Mouse (Mus musculus) kidney, adult 11 months (tissue): Measurements from ENCODE around the gene Sgpp2.

Source experiments
- DNase-seq: peaks from one replicate; pipeline ENCODE4 v3.0.0; 2022

Sgpp2 gene

DNA sequence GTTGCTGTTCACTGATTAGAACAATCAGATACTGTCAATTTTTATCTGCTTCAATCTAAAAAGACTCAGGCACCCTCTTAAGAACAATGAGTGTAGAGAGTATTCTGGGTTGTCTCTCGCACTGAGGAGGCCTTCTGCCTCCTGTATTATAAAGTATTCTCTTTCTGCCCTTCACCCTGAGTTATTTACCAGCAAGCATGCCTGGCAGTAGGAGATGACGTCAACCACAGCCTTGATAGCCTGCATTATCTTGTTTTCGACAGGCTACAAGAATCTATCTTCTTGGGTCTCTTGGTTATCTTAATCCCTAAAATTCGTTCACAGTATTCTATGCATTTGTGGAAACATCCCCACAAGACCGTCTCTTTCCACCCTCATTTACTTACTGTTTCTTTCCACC lies 29.8 kb downstream of the Sgpp2 start:
- DNase-seq = no peak

DNA sequence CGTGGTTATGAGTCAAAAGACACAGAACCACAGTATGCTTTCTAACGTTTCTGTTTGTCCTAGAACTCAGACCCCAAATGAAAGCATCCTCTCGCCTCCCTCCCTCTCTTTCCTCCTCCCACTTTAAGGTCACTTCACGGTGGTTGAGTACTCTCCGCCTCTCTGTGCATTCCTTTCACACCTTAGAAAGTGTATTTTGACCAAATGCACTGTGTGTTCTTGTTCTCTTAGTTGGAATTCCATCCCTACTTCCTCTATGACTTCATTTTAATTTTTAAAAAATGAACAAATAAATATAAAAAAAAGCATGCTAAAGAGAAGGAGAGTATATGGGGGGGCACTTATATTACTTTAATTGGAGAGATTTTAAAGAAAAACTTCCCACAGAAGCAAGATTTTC lies 30.4 kb downstream of the Sgpp2 start:
- no peak for DNase-seq

DNA sequence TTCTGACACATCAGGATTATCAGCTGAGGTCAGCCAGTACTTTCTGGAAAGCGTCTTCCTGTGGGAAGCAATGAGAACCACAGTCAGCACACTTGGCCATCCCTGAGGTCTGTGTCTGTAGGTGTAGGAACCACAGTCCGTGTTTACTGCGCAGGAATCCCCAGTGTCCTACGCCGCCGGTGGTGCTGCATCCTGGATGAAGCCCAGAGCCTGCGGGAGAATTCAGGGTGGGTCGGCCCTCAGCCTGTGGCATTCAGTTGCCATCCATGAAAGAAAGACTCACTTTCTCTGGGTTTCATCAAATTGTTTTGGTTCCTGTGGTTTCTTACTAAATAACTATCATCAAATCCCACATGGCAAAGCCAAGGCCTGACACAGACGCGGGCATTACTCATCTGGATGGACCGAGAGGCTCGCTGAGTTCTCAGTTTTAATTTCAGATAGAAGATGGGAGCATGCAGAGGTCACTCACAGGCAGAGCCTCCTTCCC lies 37.2 kb downstream of the Sgpp2 start:
- no peak for DNase-seq

DNA sequence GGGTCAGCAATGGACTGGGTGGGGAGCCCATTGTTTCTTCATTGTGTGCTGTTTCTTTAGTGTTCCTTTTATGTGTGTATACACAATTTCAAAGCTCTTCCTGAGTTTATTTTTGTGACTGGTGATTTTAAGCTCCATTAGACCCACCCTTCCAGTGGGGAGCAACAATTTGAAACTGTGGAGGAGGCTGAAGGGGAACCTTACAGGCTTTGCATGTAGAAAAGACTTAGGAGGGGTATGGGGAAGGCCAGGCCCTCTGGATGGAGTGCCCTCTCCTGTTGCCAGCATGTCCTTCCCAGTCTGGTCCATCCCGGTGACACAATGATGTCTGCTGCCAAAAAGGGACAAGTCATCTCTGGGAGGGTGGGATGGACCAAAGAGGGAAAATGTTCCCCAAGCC lies 39.1 kb downstream of the Sgpp2 start:
- no peak for DNase-seq

DNA sequence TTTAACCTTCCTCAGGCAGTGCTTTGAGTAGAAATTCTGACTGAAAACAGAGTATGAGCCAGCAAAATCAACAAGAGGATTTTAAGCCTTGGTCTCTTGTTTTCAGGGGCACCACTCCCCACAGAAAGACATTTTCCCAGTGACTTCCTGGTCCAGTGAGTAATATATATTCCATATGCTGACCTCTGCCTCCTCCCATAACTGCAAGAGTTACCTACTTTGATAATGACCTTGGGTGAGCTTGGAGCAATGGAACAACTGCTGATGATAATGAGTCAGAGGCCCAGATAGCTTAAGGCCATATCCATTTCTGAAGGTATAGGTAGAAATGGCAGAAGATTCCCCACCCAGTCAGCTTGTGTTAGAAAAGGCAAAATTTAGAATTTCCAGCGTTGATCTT lies 43.1 kb downstream of the Sgpp2 start:
- DNase-seq = no peak

DNA sequence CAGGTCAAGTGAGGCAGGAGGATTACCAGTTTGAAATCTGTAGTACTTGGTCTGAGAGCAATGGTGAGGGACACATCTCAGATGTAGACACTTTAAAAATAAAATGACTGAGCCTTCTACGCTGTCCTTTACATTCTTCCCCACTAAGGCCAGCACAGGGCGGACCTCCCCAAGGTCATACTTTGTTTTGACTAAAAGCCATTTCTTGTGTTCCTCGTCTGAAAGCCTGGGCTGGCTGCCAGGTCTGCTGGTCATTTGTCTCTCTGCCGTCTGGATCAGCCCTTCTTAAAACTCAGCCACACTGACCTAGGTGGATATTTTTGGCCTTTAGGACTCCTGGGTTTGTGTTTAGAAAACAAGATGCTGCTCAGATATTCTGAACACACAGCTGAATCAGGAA lies 45.0 kb downstream of the Sgpp2 start:
- peak; percentile 76 for DNase-seq

DNA sequence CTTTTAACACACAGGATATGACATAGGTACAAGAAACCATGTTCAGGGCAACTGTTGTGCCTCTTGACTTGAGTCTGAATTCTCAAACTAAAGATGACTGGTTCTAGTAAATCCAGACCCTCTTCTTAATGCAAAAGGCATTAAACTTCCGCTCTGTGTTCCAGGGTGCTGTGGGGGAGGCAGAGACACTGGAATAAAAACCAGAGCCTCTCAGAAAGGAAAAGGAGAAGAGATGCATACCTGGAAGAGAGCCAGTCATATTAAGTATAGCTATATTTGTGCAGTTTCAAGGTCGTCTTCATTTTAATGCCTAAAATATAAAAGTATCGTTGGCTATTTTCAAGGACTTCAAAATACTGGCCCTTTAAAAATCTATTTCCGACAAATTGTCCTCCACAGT lies 47.3 kb downstream of the Sgpp2 start:
- no peak for DNase-seq

DNA sequence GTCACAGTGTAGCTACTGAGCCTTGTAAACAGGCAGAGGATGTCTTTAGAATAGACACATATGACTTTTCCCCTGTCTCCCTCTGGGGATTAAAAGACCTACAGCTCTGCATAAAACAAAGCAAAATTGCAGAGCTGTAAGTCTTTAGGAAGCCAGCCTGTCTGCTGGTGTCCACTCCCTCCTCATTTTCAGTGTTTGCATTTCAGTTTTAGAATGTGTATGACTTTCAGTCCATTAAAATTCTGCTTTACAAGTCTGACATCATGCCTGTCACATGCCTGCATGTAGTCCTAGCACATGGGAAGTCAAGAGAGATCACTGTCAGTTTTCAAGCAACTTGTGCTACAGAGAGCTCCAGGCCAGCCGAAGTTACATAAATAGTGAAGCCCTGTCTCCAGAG lies 47.7 kb downstream of the Sgpp2 start:
- no peak for DNase-seq

DNA sequence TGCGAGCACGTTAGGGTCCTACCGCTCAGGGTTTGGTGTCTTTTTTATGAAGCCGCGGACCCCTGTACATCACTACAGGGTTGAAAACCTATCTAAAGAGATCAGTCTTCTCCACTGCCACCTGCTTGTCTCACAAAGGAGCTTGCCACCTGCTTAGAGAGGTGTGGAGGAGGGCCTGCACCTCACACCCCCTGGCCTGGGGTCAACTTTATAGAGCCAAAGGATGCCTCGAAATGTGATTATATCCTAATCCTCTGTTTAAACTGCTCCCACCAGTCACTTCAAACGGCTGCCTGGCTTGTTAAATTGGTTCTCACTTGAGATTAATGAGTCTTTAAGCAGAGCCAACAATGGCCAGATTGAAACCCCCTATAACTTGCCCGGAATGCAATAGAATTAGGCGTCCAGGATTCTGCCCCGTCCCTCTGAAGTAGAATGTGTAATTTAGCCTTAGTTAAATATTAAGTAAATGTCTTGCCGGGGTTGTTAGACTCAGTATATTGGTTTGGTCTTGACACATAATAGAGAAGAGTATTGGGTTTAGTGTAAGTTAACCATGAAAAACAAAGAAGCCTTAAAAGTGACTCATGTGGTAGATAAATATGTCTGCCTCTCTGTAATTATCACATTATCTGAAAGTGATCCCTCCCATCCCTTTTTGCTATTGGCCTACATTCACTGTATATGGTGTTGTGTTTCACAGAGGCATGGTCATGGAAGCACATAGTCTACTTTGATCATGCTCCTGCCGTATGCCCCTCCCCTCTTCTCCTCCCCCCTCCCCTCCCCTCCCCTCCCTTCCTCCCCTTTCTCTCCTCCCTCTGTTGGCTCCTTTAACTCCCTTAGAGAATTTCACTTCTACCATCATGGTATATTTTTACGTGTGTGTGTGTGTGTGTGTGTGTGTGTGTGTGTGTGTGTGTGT lies 54.1 kb downstream of the Sgpp2 start:
- no peak for DNase-seq

DNA sequence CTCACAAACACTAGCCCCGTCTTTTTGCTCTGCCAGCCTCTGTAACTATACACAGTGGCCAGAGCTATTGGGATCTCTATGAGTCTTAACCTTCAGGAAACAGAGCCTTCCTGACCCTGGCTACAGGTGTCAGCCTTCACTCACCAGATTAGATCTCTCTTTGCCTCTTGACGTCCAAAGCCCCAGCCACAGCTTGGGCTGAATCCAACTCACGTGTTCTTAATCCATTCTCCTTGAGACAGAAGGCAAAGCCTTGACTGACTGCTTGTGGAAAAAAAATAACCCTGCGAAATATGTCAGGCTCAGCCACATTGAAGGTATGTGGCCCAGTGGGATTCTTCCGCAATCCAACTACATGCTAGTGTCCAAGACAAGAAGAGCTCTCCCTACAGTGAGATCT lies 57.7 kb downstream of the Sgpp2 start:
- DNase-seq = peak; percentile 52

DNA sequence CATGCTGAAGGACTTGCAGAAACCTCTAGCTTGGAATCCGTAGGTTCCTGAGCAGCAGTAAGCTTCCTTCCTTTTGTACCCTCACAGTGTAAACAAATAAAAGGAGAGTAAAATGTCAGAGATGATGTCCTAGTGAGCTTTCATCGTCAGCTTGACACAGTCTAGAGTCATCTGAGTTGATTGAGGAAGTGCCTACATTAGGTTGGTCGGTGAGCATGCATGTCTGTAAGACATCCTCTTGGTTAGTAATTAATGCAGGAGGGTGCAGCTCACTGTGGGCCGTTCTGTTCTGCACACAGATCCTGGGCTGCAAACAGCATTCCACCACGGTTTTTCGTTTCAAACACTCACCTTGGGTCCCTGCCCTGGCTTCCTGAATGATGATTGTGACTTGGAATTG lies 60.0 kb downstream of the Sgpp2 start:
- DNase-seq = no peak

DNA sequence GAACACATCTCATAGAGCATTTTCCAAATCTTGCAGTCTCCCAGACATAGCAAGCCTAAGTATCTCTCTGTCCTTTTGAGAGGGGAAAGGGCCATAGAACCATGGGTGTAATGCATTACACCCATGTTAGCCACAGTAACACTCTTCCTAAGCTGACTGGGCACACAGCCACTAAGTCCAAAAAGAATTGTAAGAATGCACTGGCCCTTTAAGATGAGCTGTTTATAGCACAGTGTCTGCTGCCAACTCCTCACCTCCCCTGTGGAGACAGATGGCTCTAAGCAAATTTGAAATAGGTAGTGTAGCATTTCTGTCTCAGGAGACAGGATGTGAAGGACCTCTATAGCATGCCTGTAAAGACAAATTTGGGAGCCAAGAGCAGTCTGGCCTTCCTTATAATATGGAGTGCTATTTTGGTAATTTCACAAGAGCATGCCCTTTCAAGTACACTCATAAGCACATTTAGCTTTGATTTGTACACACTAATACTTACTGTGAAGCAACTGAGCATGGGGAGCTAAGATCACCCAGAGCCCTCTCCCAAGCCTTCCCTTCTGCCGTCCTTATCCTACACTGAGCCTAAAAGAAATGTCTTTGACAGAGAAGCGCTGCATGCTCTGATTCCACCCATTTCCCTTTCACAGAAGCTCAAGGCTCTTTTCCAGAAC lies 61.6 kb downstream of the Sgpp2 start:
- no peak for DNase-seq

DNA sequence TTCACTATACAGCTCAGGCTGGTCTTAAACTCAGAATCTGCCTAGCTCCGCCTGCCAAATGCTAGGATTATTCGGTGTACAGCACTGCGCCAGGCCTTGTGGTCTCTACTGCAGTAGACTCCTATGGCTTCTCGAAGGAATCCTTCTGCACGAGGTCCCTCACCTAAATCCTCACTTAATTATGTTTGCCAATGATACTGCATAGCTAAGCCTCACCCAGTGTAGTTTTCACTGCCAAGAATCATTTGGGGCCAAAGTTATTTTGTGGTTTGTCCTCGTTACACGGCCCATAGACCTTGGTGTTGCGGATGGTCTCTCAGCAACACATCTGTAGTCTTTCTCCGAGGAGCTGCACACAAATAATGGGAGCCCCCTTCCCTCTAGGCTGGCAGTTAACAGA lies 62.2 kb downstream of the Sgpp2 start:
- DNase-seq = no peak

DNA sequence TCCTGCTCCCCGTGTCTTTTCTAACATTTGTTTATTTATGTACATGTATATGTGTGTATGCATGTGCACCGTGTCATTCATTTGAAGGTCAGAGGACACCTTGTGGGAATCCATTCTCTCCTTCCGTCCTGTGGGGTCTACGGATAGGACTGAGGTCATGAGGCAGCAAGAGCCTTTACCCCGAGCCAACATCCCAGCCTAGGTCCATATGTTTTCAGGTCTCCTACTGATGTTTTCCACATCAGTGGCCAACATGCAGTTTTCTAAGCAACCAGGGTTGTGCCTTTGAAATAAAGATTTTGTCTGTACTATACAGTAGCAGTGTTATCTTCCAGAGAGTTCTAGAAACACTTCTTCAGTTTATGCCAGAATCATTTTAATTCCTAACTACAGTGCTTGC lies 63.7 kb downstream of the Sgpp2 start:
- no peak for DNase-seq

DNA sequence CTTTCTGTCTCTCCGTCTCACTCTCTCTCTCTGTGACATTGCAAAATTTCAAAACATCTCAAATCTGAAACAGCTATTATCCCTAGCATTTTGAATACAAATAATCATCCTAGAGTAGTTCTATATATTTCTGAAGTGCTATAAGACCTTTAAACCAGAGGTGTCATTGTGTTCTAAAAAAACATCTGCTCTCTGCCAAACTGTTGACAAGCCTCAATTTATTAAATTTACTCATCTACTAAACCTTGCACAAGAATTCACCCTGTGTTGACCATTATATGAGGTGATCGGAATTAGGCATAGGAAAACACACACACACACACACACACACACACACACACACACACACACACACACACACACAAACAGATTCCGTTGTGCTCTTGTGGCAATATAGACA lies 64.9 kb downstream of the Sgpp2 start:
- no peak for DNase-seq

DNA sequence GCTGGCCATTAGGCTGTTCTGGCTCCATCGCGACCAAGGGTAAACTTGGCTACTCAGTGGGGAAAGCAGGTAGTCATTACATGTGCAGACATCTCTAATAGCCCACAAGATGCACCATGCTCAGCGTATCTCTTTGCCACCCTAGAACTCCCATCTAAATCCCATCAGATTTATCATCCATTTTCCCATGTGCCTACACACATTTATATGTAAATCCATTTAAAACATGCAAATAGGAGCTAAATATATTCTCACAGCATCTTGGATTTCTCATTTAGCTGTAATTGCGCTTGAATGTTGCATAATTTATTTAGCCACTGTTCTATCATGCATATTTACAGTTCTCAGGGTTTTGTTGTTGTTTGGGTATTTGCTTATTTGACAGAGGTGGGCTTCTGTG lies 70.8 kb downstream of the Sgpp2 start:
- DNase-seq = no peak

DNA sequence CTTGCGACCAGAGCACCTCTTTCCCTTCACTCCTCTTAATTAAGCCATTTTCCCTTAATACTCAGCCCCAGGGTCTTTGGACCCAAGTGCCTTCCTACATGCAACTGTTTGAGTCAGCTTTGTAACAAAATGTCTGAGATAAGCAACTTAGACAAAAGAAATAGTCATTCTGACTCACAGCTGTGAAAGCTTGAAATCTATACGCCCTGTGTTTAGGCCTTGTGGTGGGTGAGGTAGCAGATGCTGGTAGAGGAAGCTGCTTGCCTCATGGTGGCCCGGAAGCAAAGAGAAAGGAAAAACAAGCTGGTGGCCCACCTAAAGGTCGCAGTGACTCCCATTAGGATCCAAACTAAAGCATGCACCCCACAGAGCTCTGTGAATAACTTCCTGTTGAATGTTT lies 77.7 kb downstream of the Sgpp2 start:
- DNase-seq = no peak

DNA sequence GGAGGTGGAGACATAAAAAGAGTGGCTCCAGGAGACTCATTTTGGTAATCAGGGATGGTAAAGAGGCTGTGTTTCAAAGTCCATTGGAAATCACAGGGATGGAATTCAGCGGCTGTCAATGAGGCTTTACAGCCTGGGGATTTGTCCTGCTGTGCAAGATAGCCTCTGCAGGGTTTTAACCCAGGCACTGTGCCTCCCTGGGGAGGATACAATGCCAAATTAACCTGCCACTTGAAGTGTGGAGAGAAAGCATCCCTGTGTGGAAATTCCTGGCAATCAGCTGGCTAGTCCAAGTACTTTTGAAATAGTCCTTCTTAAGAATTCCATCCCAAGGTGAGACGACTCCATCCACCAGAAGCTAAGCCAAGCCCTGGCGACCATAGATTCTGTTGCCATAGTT lies 78.7 kb downstream of the Sgpp2 start:
- no peak for DNase-seq

DNA sequence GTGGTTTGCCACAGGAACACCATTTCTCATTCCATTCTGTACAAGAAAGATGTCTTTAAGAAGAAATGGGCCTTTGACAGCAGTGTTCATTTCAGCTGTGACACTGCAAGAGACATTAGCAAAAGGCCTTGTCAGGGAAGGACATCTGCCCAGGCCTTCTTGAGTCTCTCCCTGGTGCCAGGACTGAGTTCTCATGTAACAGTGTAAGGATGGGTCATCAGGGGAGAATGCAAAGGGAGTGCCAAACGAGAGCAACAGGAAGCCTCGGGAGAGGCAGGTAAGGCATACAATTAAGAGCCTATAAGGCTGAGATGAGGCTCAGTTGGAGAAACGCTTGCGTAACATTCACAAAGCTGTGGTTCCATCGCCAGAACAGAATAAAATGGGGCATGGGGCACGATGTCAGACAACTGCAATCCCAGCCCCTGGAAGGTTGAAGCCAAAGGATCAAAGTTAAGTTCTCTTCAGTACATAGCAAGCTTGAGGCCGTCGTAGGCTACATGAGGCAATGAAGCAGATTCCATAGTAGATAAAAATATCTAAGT lies 85.1 kb downstream of the Sgpp2 start:
- DNase-seq = no peak

DNA sequence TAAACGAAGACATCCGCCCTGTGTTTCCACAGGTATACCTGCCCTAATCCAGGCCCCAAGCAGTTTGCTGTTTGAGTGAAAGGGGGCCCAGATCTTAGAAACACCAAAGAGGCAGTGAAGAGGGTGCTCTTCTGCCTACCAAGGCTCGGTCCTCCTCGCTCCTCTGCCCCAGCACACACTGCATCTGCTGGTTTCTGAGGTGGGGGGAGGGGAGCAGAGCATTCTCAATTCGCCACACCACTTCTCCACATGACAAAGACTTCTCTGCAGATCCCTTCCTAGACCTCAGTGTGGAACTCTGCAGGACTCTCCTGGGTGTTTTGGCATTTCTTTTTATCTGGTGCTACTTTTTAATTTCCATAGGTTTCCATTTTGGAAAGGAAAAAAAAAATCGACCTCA lies 85.6 kb downstream of the Sgpp2 start:
- DNase-seq = no peak

DNA sequence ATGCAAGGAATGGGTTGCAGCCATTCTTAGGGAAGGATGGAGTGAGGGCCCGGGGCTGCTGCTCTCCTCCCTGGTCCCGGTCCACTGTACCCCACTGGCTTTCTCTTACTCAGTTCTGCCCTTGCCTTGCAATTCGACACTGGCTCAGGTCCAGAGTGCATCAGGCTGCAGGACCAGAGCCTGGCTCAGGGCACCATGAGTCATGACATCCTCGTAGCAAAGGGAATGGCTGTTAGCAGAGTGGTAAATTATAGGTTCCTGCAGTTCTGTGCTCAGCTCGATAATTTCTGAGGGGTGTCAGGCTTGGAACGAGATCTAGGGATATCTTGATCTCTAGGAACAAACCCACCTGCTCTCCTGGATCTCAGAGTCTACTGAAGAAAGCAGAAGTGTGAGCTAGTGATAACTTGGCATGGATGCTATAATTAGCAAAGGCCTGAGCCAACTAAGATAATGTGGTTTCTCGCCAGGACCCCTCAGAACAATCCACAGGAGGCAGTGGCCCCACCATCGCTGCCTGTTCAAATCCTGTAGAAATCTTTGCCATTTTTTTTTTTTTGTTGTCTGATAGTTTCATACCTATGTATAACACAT lies 86.3 kb downstream of the Sgpp2 start:
- DNase-seq = no peak

DNA sequence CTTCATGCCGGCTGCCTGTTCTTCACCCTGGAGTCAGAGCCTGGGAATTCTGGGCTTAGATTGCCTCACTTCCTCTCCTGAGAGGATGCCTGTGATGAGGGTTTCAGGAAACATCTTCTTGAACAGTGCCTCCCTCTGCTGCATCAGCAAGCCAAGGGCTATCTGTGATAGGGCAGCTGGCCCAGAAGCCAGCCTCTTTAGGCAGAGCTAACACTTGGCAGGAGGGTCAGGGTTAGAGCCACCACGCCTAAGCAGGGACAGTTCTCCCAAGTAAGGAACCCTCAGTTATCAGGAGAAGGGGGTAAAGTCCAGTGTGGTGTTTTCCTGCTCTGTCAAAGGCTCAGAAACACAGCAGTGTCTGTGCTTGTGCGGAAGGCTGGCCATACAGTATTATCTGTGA lies 89.6 kb downstream of the Sgpp2 start:
- no peak for DNase-seq

DNA sequence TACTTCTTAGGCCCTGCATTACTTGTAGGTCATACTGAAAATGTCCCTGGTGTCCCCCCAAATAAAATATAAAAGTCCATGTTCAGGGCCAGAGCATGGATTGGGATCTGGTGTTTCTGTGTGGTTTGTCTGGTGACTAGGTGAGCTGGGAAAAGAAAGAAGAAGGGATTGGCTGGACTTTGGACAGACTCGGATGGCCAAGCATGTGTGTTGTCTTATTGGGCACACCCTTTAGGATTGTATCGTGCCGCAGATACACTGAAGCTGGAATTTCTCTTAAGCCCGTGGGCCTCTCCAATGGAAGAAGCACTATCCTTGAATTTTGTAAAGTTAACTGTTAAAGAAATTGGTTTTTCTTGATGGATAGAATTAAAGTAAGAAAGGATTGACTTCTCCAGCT lies 91.3 kb downstream of the Sgpp2 start:
- no peak for DNase-seq

DNA sequence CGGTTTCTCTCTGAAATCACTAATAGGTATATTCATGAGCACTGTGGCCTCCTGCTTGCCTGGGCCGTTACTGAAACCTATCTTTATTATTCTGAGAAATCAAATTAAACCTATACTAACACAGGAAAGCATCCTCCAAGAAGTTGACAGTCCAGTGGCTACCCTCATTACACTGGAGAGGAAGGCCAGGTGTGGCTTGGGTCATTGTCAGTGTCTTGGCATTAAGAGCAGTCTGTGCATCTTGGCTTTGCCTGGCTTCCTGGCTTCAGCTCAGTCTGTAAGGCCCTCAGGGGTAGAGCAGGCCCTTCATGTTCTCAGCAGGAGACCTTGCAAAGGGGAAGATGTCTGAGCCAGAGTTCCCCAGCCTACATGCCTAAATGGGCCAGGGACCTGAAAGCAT lies 99.3 kb downstream of the Sgpp2 start:
- DNase-seq = no peak
